Mouse (Mus musculus): ENCODE measurements around the gene P4htm.
"Not testable (repeated sequence)": the region's sequence is repeated elsewhere in the genome, so short reads cannot be mapped to it uniquely, and the experiment has no call there.

The P4htm gene

DNA sequence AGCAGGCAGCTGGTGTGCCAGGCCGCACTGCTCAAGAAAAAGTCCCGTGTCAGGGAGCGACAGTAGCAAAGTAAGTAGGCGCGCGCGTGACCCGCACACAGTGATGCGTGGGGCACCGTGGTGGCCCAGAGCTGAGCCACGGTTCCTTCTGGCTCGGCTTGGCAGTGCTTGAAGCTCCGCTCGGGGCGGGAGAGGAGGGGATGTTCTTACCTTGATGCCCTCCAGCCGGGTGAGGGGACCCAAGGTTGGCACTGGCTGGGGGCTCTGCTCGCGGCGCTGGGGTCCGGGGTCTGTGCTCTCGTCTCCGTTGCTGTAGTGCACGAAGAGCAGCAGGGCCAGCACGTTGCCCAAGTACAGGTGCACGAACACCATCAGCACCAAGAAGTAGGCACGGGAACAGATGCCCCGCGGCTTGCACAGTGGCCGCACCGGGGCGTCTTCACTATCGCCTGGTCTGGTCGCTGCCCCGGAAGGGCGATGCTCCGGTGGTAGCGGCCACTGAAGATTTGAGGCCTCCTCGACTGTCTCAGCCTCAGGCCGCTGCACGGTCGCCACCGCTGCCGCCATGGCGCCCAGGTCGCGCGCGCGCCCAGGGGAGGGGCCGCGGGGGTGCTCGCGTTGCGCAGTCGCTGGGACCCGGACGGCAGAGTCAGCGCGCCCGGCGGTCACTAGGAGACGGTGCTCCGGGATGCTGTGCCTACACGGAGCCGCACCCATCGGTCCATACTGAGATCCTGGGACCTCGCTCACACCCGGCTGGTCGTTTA, at the start of gene P4htm:
TSS of gene P4htm (minus strand) at position 670 of the 767 bp plus-strand sequence.
- DNase-seq (ENCODE audit: extremely low spot score, low read depth, low spot score), result no peak

DNA sequence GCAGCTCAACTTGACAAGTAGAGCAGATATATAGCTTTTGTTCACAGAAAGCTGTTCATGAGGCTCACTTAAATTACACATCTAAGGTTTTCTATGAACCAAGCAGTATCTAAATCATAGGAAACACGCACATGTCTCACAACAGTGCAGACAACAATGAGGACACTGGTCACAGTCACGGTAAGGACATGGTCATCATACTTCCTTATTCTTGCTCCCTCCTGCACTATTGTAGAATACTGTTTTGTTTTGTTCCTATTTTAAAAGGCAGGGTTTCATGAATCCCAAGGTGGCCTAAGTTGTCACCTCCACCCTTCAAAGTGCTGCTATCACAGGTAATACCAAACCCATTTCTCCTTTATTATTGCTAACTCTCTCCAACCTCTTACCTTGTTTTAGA, 42.4 kb upstream of the P4htm start:
- no peak for DNase-seq (ENCODE audit: extremely low spot score, low read depth, low spot score)

- no peak for DNase-seq (ENCODE audit: extremely low spot score, low read depth, low spot score)
These were observed 37.9 kb upstream of the P4htm start for GRCm38 (mm10) chr9:108635415-108635814.

DNA sequence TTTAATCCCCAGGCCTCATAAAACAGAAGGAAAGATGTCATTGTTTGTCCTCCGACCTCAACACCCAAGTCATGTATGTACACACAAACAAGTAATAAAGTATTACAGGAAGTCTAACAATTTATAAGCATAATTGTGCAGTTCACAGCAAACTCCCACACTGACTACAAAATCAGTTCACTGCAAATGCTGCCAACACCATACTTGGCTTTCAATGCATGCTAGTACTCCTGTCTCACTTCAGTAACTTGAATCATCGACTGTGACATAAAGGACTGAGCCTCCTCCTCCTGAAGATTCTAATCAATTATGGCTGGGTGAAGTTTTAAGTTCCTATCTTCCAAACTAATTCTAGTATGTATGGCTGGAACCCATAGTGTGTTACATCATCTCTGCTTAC, 36.4 kb upstream of the P4htm start:
- DNase-seq (ENCODE audit: extremely low spot score, low read depth, low spot score), result no peak

GRCm38 (mm10) chr9:108632375-108632774, 34.9 kb upstream of the P4htm start:
- no peak for DNase-seq (ENCODE audit: extremely low spot score, low read depth, low spot score)

GRCm38 (mm10) chr9:108631631-108632256, 34.3 kb upstream of the P4htm start:
- no peak for DNase-seq (ENCODE audit: extremely low spot score, low read depth, low spot score)

GRCm38 (mm10) chr9:108630683-108631082, 33.2 kb upstream of the P4htm start:
- DNase-seq (ENCODE audit: extremely low spot score, low read depth, low spot score), result no peak

GRCm38 (mm10) chr9:108628141-108628540, 30.7 kb upstream of the P4htm start:
- no peak for DNase-seq (ENCODE audit: extremely low spot score, low read depth, low spot score)

GRCm38 (mm10) chr9:108626498-108626897, 29.0 kb upstream of the P4htm start:
- no peak for DNase-seq (ENCODE audit: extremely low spot score, low read depth, low spot score)

GRCm38 (mm10) chr9:108617301-108617700, 19.8 kb upstream of the P4htm start:
- no peak for DNase-seq (ENCODE audit: extremely low spot score, low read depth, low spot score)

DNA sequence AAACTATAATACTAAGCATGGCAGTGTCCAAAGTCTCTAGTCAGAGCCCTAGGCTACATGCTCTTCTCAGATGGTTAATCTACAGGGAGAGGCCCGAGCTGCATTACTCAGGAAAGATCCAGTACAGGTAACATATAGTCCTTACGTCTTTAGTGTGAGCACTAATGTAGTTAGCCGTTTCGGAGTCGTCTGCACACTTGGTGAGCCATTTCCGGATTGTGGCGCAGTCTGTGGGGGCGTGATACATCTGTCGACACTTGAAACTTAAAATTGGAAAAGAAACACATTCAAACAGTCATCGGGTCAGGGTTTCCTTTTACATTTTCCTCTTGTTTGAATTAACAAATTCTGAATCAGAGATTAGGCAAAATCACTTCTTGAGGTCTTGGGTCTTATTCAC, 14.0 kb upstream of the P4htm start:
- no peak for DNase-seq (ENCODE audit: extremely low spot score, low read depth, low spot score)

DNA sequence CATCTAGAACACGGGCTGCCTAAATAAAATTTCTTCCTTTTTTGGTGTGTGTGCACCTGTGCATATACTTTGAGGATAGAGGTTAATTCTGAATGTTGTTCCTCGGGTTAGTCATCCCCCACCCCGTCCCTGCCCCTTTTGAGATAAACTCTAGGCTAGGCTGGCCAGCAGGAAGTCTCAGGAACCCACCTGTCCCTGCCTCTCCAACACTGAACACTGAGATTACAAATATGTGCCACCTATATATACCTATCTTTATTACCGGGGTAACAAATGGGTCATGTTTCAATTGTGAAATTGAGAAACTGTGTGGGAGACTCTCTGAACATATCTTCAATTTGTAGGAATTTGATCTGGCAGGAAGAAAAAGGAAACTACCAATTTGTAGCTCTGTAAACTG, 11.4 kb upstream of the P4htm start:
- DNase-seq (ENCODE audit: extremely low spot score, low read depth, low spot score), result no peak

DNA sequence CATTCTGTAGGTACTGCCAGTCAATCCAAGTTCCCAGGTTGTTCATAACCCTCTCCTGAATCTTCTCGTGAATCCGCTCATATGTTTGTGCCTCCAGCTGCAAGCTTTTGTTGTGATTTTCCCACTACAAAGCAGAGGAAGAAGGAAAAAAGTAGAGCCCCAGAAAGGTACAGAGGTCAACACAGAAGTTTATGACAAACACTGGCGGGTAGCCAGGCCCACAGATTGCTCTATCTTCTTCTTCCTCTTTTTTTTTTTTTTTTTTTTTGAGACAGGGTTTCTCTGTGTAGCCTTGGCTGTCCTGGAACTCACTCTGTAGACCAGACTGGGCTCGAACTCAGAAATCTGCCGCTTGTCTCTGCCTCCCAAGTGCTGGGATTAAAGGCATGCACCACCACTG, 10.5 kb upstream of the P4htm start:
- not testable (repeated sequence) for DNase-seq (ENCODE audit: extremely low spot score, low read depth, low spot score)

- no peak for DNase-seq (ENCODE audit: extremely low spot score, low read depth, low spot score)
These were observed 4.5 kb upstream of the P4htm start for GRCm38 (mm10) chr9:108601986-108602385.

- no peak for DNase-seq (ENCODE audit: extremely low spot score, low read depth, low spot score)
These were observed 2.5 kb upstream of the P4htm start for GRCm38 (mm10) chr9:108600011-108600410.

GRCm38 (mm10) chr9:108599021-108599566, 1.6 kb upstream of the P4htm start:
- no peak for DNase-seq (ENCODE audit: extremely low spot score, low read depth, low spot score)

DNA sequence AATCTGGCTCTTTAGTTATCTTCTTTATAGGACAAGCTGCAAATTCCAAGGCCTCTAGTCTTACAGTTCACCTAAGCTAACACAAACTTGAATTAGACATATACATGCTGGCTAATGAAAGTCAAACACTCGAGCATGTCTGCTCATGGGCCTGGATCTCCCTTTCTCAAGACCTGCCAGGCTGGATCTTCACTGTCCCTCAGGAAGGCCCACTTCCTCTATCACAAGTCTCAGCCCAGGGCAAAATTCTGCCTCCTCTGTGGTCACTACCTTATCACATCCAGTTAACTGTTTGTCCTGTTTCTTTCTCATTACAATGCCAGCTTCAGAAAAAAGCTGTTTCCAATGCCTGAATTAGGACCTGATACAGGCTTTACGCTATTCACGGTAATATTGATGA, 3.1 kb downstream of the P4htm start:
- no peak for DNase-seq (ENCODE audit: extremely low spot score, low read depth, low spot score)

- DNase-seq (ENCODE audit: extremely low spot score, low read depth, low spot score), result no peak
These were observed 6.0 kb downstream of the P4htm start for GRCm38 (mm10) chr9:108591462-108591861.

GRCm38 (mm10) chr9:108589229-108589628, 8.2 kb downstream of the P4htm start:
- no peak for DNase-seq (ENCODE audit: extremely low spot score, low read depth, low spot score)

DNA sequence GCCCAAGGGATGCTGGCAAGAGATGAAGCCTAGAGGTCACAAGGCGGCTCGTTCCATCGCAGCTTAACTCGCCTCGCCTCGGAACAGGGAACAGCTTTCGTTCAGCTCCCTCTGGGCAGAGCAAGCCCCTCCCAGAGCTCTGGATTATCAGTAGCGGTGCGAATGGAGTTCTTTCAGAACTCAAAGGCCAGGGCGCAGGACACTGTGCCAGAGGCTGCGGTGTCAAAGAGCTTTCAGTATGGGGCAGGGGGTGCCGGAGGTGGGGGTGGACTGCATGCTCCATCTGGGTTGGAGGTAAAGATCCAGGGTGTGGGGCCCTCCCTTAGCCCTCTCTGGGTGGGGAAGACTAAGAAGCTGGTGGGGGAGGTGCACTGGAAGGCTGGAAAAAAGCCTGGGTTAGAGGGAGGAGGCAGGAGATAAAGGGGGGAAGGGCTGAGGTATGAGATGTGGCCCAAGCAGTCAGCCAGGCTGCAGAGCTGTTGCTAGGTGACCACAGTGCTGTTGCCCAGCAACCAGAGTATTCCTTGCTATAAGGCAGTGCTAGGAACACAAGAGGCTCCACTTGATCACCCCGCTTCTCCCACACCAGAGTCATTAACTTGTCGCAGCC, 9.8 kb downstream of the P4htm start:
- DNase-seq (ENCODE audit: extremely low spot score, low read depth, low spot score), result peak; percentile 86

- DNase-seq (ENCODE audit: extremely low spot score, low read depth, low spot score), result no peak
These were observed 18.1 kb downstream of the P4htm start for GRCm38 (mm10) chr9:108579344-108579690.

Data from hindlimb bud, embryonic 11.5 days (tissue).